Mouse (Mus musculus): ENCODE data around the gene Spats2l. TPM values are rescaled to one million over a fixed set of nuclear protein-coding genes. Genes with fewer than 3 reads are reported as not detected.

The Spats2l gene
- polyA plus RNA-seq, 1 experiment from 2014 or later: 87.8 TPM

DNA sequence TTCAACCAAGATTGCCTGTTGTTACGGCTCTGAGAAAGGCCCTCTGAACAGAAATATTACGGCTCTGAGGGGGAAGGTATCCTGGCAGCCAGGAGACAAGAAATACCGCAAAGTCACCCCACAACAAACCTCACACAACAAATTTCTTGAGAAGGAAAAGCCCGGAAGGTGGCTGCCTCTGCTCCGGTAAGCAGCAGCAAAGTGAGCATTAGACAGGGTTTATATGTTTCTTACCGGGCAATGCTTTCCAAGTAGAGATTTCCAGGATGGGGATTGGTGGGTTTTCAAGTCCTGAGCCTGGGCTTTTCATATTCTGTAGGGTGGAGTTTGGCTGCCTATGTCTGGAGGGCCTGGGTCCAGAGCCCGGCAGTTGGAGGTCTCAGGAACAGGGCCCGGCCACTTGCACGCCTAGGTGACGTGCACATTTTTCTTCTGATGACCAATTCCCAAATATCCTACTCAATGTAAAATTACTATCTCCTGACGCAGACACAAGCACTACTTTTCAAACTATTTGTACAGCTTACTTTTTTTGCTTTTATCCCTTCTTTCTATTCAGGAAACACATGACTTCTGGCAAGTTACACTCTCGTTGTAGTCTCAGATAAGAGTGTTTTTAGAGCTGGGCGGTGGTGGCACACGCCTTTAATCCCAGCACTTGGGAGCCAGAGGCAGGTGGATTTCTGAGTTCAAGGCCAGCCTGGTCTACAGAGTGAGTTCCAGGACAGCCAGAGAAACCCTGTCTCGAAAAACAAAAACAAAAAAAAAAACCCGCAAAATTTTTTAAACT is 179.8 kb downstream of the Spats2l start:
- ATAC-seq (ENCODE audit: low FRiP score): no peak
- H3K27me3 ChIP-seq: no peaks in the 10 kb centered on the region
- peaks cover 19% of the 10 kb centered on the region for H3K36me3 ChIP-seq
- no peak overlapping the region for H3K4me3 ChIP-seq
- H3K27ac ChIP-seq: no peak overlapping the region
- no peaks in the 10 kb centered on the region for H3K9me3 ChIP-seq (replicated peaks)
- 0 out of 2 replicates have a peak, but pooled peaks cover 2% of the 10 kb centered on the region for H3K4me1 ChIP-seq
- 92% methylated on average over 16 of the region's 16 CpGs for WGBS
- no peak overlapping the region for H3K9ac ChIP-seq
- no peak overlapping the region for H3K4me2 ChIP-seq (replicated peaks)

- Histone ChIP-seq H3K27me3 (no peaks in the 10 kb centered on the region), H3K4me2 (replicated peaks) (no peak overlapping the region), H3K9ac (no peak overlapping the region), H3K9me3 (replicated peaks) (no peaks in the 10 kb centered on the region), H3K36me3 (peaks cover 22% of the 10 kb centered on the region), H3K4me3 (no peak overlapping the region), H3K27ac (no peak overlapping the region), H3K4me1 (no peaks in the 10 kb centered on the region)
- 91% methylated on average over 5 of the region's 5 CpGs for WGBS
- ATAC-seq (ENCODE audit: low FRiP score): no peak
Observed at GRCm38 (mm10) chr1:57954376-57954765, 180.4 kb downstream of the Spats2l start.

DNA sequence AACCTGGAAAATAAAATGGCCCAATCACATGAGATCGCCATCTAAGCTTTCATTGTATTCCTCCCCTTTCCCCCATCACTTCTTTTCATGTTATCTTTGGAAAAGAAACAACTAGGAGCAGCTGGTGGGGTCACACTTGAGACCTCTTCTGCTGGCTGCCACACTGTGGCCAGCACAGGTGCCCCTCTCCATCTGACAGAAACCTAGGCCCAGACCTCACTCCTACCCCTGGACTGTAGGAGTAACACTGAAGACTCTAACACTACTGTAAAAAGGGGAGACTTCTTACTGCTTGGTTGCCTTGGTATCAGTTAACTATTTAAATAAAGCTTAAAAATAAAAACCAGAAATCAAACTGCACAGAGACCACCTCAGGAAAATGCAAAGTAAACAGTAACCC is 181.8 kb downstream of the Spats2l start:
- no peaks in the 10 kb centered on the region for H3K27me3 ChIP-seq
- no peaks in the 10 kb centered on the region for H3K9me3 ChIP-seq (replicated peaks)
- H3K4me1 ChIP-seq: no peaks in the 10 kb centered on the region
- H3K36me3 ChIP-seq: peaks cover 29% of the 10 kb centered on the region
- H3K9ac ChIP-seq: no peak overlapping the region
- H3K4me2 ChIP-seq (replicated peaks): no peak overlapping the region
- 79% methylated on average over 1 of the region's 1 CpGs for whole genome bisulfite sequencing
- no peak overlapping the region for H3K27ac ChIP-seq
- no peak overlapping the region for H3K4me3 ChIP-seq
- ATAC-seq (ENCODE audit: low FRiP score): no peak

- Histone ChIP-seq H3K9me3 (replicated peaks) (no peaks in the 10 kb centered on the region), H3K4me3 (peak overlapping the region; percentile 74), H3K9ac (peak overlapping the region; percentile 81), H3K27me3 (no peaks in the 10 kb centered on the region), H3K4me2 (replicated peaks) (peak overlapping the region; percentile 71), H3K4me1 (peaks cover 7% of the 10 kb centered on the region), H3K27ac (peak overlapping the region; percentile 82), H3K36me3 (peaks cover 16% of the 10 kb centered on the region)
- ATAC-seq (ENCODE audit: low FRiP score): peak; percentile 98
- WGBS: under 1% methylated on average over 65 of the region's 65 CpGs
Observed at GRCm38 (mm10) chr1:57969327-57970271, 195.6 kb downstream of the Spats2l start.

DNA sequence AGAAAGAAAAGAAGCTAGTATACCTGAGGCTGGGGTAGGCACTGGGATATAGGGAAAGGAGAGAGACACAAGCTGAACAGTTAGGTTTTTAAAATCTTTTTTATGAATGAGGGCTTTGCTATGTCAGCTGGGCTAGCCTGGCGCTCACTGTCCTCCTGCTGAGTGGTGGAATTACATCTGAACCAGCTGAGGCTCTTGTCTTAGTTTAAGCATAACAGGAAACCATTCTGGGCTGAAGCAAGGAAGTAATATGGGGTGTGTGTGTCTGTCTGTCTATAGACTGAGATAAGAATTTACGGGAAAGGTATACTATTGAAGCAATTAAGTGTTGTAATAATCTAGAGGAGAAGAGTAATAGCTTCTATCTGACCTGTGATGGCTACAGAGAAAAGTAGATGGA is 197.6 kb downstream of the Spats2l start:
- Histone ChIP-seq H3K9me3 (replicated peaks) (no peaks in the 10 kb centered on the region), H3K36me3 (0 out of 2 replicates have a peak, but pooled peaks cover 3% of the 10 kb centered on the region), H3K4me2 (replicated peaks) (no peak overlapping the region), H3K4me3 (no peak overlapping the region), H3K27me3 (no peaks in the 10 kb centered on the region), H3K9ac (no peak overlapping the region), H3K27ac (no peak overlapping the region), H3K4me1 (peaks cover 7% of the 10 kb centered on the region)
- ATAC-seq (ENCODE audit: low FRiP score): no peak
- WGBS: 88% methylated on average over 2 of the region's 2 CpGs

GRCm38 (mm10) chr1:57976860-57977259 is 202.9 kb downstream of the Spats2l start:
- H3K27me3 ChIP-seq: no peaks in the 10 kb centered on the region
- H3K4me2 ChIP-seq (replicated peaks): no peak overlapping the region
- H3K9ac ChIP-seq: no peak overlapping the region
- no peak for ATAC-seq (ENCODE audit: low FRiP score)
- no peaks in the 10 kb centered on the region for H3K4me1 ChIP-seq
- H3K9me3 ChIP-seq (replicated peaks): no peaks in the 10 kb centered on the region
- H3K36me3 ChIP-seq: no peaks in the 10 kb centered on the region
- no peak overlapping the region for H3K27ac ChIP-seq
- 94% methylated on average over 3 of the region's 3 CpGs for WGBS
- H3K4me3 ChIP-seq: no peak overlapping the region

DNA sequence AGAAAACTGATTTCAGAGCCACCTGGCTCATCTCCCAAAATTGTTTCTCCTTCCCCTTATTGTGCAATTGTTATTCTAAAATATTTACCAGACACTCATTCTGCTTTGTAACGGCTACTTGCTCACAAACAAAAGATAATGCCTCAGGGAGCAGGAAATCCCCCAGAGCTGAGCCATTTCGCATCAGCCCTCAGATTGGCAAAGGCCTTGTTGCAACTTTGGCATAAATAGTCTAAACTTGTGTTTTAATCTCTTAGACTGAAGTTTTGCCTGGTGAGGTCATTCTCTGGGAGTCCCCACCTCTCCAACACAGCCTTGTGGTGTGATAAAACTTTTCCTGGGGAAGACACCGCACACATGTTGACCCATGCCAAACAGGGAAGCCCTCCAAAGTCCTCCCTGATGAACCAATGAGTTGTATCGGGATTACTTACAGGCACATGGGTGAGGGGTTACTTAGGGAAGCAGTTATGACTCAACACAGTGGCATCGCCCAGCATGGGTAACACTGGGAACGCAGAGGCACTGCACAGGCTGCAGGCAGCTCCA is 215.2 kb downstream of the Spats2l start:
- 76% methylated on average over 6 of the region's 6 CpGs for WGBS

DNA sequence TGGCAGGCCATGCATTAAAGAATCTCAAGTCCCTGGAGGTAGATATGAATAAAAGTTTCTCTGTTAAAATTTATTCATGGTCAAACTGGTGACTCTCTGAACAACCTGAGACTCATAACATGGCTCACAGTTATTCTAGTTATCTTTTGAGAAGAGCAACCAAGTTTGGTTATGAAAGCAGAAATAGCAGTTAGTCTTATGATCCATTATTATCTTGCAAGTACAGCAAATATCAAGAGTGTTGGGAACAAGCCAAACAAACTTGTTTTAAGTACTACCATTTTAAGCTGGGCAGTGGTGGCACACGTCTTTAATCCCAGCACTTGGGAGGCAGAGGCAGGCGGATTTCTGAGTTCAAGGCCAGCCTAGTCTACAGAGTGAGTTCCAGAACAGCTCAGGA is 217.3 kb downstream of the Spats2l start:
- Histone ChIP-seq H3K4me2 (replicated peaks) (no peak overlapping the region), H3K36me3 (no peaks in the 10 kb centered on the region), H3K4me1 (peaks cover 1% of the 10 kb centered on the region), H3K9me3 (replicated peaks) (no peaks in the 10 kb centered on the region), H3K9ac (no peak overlapping the region), H3K27ac (no peak overlapping the region), H3K4me3 (no peak overlapping the region), H3K27me3 (no peaks in the 10 kb centered on the region)
- ATAC-seq (ENCODE audit: low FRiP score): no peak
- 75% methylated on average over 2 of the region's 2 CpGs for WGBS

More for the DNA sequence above, 215.2 kb downstream of the Spats2l start:
- no peak overlapping the region for H3K9ac ChIP-seq
- H3K27me3 ChIP-seq: no peaks in the 10 kb centered on the region
- no peak overlapping the region for H3K27ac ChIP-seq
- H3K9me3 ChIP-seq (replicated peaks): no peaks in the 10 kb centered on the region
- H3K4me3 ChIP-seq: no peak overlapping the region
- ATAC-seq (ENCODE audit: low FRiP score): no peak
- H3K4me1 ChIP-seq: no peaks in the 10 kb centered on the region
- H3K4me2 ChIP-seq (replicated peaks): no peak overlapping the region
- H3K36me3 ChIP-seq: no peaks in the 10 kb centered on the region

- Histone ChIP-seq H3K4me1 (peaks cover 15% of the 10 kb centered on the region), H3K27me3 (no peaks in the 10 kb centered on the region), H3K9ac (peak within 1 kb of the TSS; percentile 71), H3K36me3 (no peaks in the 10 kb centered on the region; the same call in 1 of the 2 replicates), H3K27ac (peak within 1 kb of the TSS; percentile 89), H3K4me2 (replicated peaks) (peak within 1 kb of the TSS; percentile 67), H3K9me3 (replicated peaks) (no peaks in the 10 kb centered on the region), H3K4me3 (peak within 1 kb of the TSS; percentile 93)
- 7% methylated on average over 30 of the region's 30 CpGs for WGBS
- peak; percentile 99 for ATAC-seq (ENCODE audit: low FRiP score)
Observed at GRCm38 (mm10) chr1:57995432-57996132, 221.6 kb downstream of the Spats2l start, which contains the start of gene Sgo2a. TSS of gene Sgo2a (plus strand) at chr1:57995971.

DNA sequence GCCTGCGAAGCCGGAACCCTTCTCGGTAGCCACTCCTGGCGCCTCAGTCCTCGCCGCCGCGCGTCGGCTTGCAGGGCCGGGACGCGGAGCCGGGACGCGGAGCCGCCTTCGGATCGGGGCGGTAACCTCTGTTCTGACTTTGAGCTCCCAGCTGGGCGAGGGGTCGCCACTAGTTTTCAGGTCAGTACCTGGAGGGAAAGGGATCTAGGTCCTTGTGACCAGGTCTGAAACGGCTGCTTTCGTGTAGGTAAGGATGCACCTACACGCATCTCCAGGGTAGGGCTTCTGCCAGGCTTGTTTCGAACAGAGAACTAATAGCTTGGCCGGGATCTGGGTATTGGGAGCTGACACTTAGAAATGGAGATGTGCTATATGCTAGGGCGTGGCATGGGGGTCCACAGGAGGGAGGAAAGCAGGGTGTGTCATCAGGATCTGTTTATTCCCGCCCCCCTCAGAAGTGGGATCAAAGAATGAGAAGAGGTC is 222.2 kb downstream of the Spats2l start:
- H3K9ac ChIP-seq: peak overlapping the region; percentile 71
- H3K27ac ChIP-seq: peak overlapping the region; percentile 89
- ATAC-seq (ENCODE audit: low FRiP score): peak; percentile 67; the same call in 1 of the 2 replicates

More for the DNA sequence above, 222.2 kb downstream of the Spats2l start:
- H3K27me3 ChIP-seq: no peaks in the 10 kb centered on the region
- peak overlapping the region; percentile 93 for H3K4me3 ChIP-seq
- H3K9me3 ChIP-seq (replicated peaks): no peaks in the 10 kb centered on the region
- H3K36me3 ChIP-seq: no peaks in the 10 kb centered on the region; the same call in 1 of the 2 replicates
- H3K4me1 ChIP-seq: peaks cover 15% of the 10 kb centered on the region
- peak overlapping the region; percentile 67 for H3K4me2 ChIP-seq (replicated peaks)
- WGBS: under 1% methylated on average over 29 of the region's 29 CpGs

Measured in hindbrain, embryonic 12.5 days (tissue).